Mouse (Mus musculus) c-Kit-negative CD71-positive TER-119-positive erythroid progenitor cells, embryonic 14.5 days (primary cell): Measurements from ENCODE around the gene Nup188.
A peak's percentile ranks its signal among the peaks of the same experiment; 100 is the strongest.

Experiments used
- DNase-seq: peaks from one replicate; pipeline ENCODE4 v3.0.0-alpha.2; 2013; ENCODE audit warnings: low read depth, low spot score

The Nup188 gene

GRCm38 (mm10) chr2:30256616-30257350, 29.4 kb upstream of the Nup188 start:
- no peak for DNase-seq

- DNase-seq, result no peak
Observed at GRCm38 (mm10) chr2:30257699-30258460, 28.3 kb upstream of the Nup188 start.

- no peak for DNase-seq
Observed at GRCm38 (mm10) chr2:30258600-30258999, 27.6 kb upstream of the Nup188 start.

- no peak for DNase-seq
Observed at GRCm38 (mm10) chr2:30259131-30260064, 26.8 kb upstream of the Nup188 start.

GRCm38 (mm10) chr2:30261064-30261736, 25.0 kb upstream of the Nup188 start:
- no peak for DNase-seq

GRCm38 (mm10) chr2:30261921-30262839, 24.0 kb upstream of the Nup188 start:
- DNase-seq, result no peak

GRCm38 (mm10) chr2:30262840-30263441, 23.3 kb upstream of the Nup188 start:
- no peak for DNase-seq

GRCm38 (mm10) chr2:30263811-30264210, 22.4 kb upstream of the Nup188 start:
- DNase-seq, result no peak

GRCm38 (mm10) chr2:30264671-30265519, 21.3 kb upstream of the Nup188 start:
- no peak for DNase-seq

- DNase-seq, result no peak
Observed at GRCm38 (mm10) chr2:30265767-30266253, 20.4 kb upstream of the Nup188 start, which contains the start of gene Phyhd1. TSS of gene Phyhd1 (plus strand) at chr2:30266203.

GRCm38 (mm10) chr2:30266392-30266941, 19.7 kb upstream of the Nup188 start:
- DNase-seq, result no peak

- DNase-seq, result no peak
Observed at GRCm38 (mm10) chr2:30267466-30267865, 18.7 kb upstream of the Nup188 start.

GRCm38 (mm10) chr2:30268371-30268770, 17.8 kb upstream of the Nup188 start:
- no peak for DNase-seq

GRCm38 (mm10) chr2:30269241-30269990, 16.8 kb upstream of the Nup188 start:
- DNase-seq, result no peak

GRCm38 (mm10) chr2:30270134-30270533, 16.1 kb upstream of the Nup188 start:
- peak; percentile 42 for DNase-seq

GRCm38 (mm10) chr2:30280743-30281142, 5.5 kb upstream of the Nup188 start, which contains the start of gene Gm28038:
TSS of gene Gm28038 (plus strand) at chr2:30281043.
- DNase-seq, result no peak

- DNase-seq, result no peak
Observed at GRCm38 (mm10) chr2:30281651-30282050, 4.5 kb upstream of the Nup188 start.
